Mouse (Mus musculus): ENCODE data around the gene Oprd1. TPM values are rescaled to one million over a fixed set of nuclear protein-coding genes. Genes with fewer than 3 reads are reported as not detected.

Gene Oprd1
- polyA plus RNA-seq, 1 experiment from 2014 or later: 0.04 TPM

GRCm38 (mm10) chr4:132127091-132127490 lies 17.2 kb downstream of the Oprd1 start:
- H3K9ac ChIP-seq (ENCODE audit: low read length): no peak overlapping the region
- H3K4me3 ChIP-seq (ENCODE audit: low read length): no peak overlapping the region
- no peaks in the 10 kb centered on the region for H3K27me3 ChIP-seq (ENCODE audit: control insufficient read depth, insufficient read depth, low read depth, low read length)
- no peaks in the 10 kb centered on the region for H3K9me3 ChIP-seq (ENCODE audit: control insufficient read depth, low read length)
- ATAC-seq (ENCODE audit: low read depth): no peak
- H3K36me3 ChIP-seq (ENCODE audit: control insufficient read depth, insufficient read depth, low read length): no peaks in the 10 kb centered on the region
- no peaks in the 10 kb centered on the region for H3K4me1 ChIP-seq (replicated peaks; ENCODE audit: control insufficient read depth, insufficient read depth, low read length)
- H3K4me2 ChIP-seq (ENCODE audit: low read depth, low read length): no peak overlapping the region
- no peak overlapping the region for H3K27ac ChIP-seq (ENCODE audit: low read length)
- WGBS: 75% methylated on average over 8 of the region's 8 CpGs

DNA sequence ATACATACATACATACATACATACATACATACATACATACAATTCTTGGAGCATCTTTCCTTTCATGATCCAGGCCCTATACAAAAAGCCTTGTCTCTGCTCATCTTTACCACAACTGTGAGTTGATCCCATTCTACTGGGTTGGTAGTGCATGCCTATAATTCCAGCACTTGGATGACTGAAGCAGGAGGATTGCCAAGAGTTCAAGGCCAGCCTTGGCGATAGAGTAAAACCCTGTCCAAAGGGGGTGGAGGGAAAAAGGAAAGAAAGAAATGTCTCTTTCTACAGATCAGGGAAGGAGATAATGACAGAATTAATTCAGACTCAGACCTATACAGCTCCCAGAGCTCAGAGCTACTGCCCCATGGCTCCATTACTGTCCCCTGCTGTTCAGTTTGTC lies 21.1 kb downstream of the Oprd1 start:
- 88% methylated on average over 1 of the region's 1 CpGs for WGBS

DNA sequence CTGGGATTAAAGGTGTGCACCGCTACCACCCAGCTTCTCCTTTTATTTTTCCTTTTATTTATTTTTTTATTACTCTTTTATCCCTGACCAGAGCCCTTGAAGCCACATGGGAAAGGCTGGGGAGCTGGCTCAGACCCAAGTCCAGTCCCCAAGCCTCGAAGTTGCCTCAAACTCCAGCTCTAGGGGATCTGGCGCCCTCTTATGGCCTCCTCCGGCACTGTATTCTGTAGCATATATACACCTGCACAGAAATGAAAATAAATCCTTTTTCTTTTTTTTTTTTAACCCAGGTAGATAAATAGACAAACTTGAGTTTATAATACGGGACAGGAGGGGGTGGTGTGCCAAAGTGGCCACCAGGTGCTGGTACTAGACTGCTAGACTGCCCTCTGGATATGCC lies 22.6 kb downstream of the Oprd1 start:
- ATAC-seq (ENCODE audit: low read depth): no peak
- Histone ChIP-seq H3K9ac (ENCODE audit: low read length) (no peak overlapping the region), H3K4me3 (ENCODE audit: low read length) (no peak overlapping the region), H3K9me3 (ENCODE audit: control insufficient read depth, low read length) (no peaks in the 10 kb centered on the region), H3K27me3 (ENCODE audit: control insufficient read depth, insufficient read depth, low read depth, low read length) (no peaks in the 10 kb centered on the region), H3K36me3 (ENCODE audit: control insufficient read depth, insufficient read depth, low read length) (no peaks in the 10 kb centered on the region), H3K4me2 (ENCODE audit: low read depth, low read length) (no peak overlapping the region), H3K4me1 (replicated peaks; ENCODE audit: control insufficient read depth, insufficient read depth, low read length) (no peaks in the 10 kb centered on the region), H3K27ac (ENCODE audit: low read length) (no peak overlapping the region)
- 76% methylated on average over 5 of the region's 5 CpGs for WGBS

More for the DNA sequence above, 21.1 kb downstream of the Oprd1 start:
- no peaks in the 10 kb centered on the region for H3K9me3 ChIP-seq (ENCODE audit: control insufficient read depth, low read length)
- no peak overlapping the region for H3K4me3 ChIP-seq (ENCODE audit: low read length)
- H3K9ac ChIP-seq (ENCODE audit: low read length): no peak overlapping the region
- H3K27ac ChIP-seq (ENCODE audit: low read length): no peak overlapping the region
- no peak for ATAC-seq (ENCODE audit: low read depth)
- no peaks in the 10 kb centered on the region for H3K4me1 ChIP-seq (replicated peaks; ENCODE audit: control insufficient read depth, insufficient read depth, low read length)
- H3K36me3 ChIP-seq (ENCODE audit: control insufficient read depth, insufficient read depth, low read length): no peaks in the 10 kb centered on the region
- H3K27me3 ChIP-seq (ENCODE audit: control insufficient read depth, insufficient read depth, low read depth, low read length): no peaks in the 10 kb centered on the region
- no peak overlapping the region for H3K4me2 ChIP-seq (ENCODE audit: low read depth, low read length)

GRCm38 (mm10) chr4:132119566-132119965 lies 24.7 kb downstream of the Oprd1 start:
- Histone ChIP-seq H3K36me3 (ENCODE audit: control insufficient read depth, insufficient read depth, low read length) (no peaks in the 10 kb centered on the region), H3K27me3 (ENCODE audit: control insufficient read depth, insufficient read depth, low read depth, low read length) (no peaks in the 10 kb centered on the region), H3K4me3 (ENCODE audit: low read length) (no peak overlapping the region), H3K9ac (ENCODE audit: low read length) (no peak overlapping the region), H3K4me1 (replicated peaks; ENCODE audit: control insufficient read depth, insufficient read depth, low read length) (no peaks in the 10 kb centered on the region), H3K27ac (ENCODE audit: low read length) (no peak overlapping the region), H3K9me3 (ENCODE audit: control insufficient read depth, low read length) (no peaks in the 10 kb centered on the region), H3K4me2 (ENCODE audit: low read depth, low read length) (no peak overlapping the region)
- 65% methylated on average over 9 of the region's 9 CpGs for WGBS
- ATAC-seq (ENCODE audit: low read depth): no peak

DNA sequence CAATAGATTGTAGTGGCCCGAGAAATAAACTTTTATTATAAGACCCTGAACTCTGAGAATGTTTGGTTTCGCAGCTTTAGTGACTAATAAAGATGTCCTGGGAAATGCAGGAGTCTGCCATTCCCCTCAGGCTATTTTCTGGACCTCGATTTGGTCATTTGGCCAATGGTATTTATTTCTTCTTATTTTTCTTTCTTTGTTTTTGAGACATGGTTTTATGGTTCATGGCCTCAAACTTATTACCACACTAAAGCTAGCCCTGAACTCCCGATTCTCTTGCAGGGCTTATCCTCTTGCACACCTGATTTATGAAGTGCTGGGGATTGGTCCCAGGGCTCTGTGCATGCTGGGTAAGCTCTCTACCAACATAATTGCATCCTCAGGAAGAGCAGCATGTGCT lies 28.0 kb downstream of the Oprd1 start:
- ATAC-seq (ENCODE audit: low read depth): no peak
- no peak overlapping the region for H3K4me2 ChIP-seq (ENCODE audit: low read depth, low read length)
- H3K27me3 ChIP-seq (ENCODE audit: control insufficient read depth, insufficient read depth, low read depth, low read length): no peaks in the 10 kb centered on the region
- H3K27ac ChIP-seq (ENCODE audit: low read length): no peak overlapping the region
- no peaks in the 10 kb centered on the region for H3K36me3 ChIP-seq (ENCODE audit: control insufficient read depth, insufficient read depth, low read length)
- no peak overlapping the region for H3K4me3 ChIP-seq (ENCODE audit: low read length)
- no peaks in the 10 kb centered on the region for H3K9me3 ChIP-seq (ENCODE audit: control insufficient read depth, low read length)
- no peaks in the 10 kb centered on the region for H3K4me1 ChIP-seq (replicated peaks; ENCODE audit: control insufficient read depth, insufficient read depth, low read length)
- H3K9ac ChIP-seq (ENCODE audit: low read length): no peak overlapping the region
- 71% methylated on average over 4 of the region's 4 CpGs for WGBS

GRCm38 (mm10) chr4:132113411-132114095 lies 30.7 kb downstream of the Oprd1 start:
- Histone ChIP-seq H3K36me3 (ENCODE audit: control insufficient read depth, insufficient read depth, low read length) (no peaks in the 10 kb centered on the region), H3K27ac (ENCODE audit: low read length) (no peak overlapping the region), H3K9ac (ENCODE audit: low read length) (no peak overlapping the region), H3K27me3 (ENCODE audit: control insufficient read depth, insufficient read depth, low read depth, low read length) (no peaks in the 10 kb centered on the region), H3K9me3 (ENCODE audit: control insufficient read depth, low read length) (no peaks in the 10 kb centered on the region), H3K4me1 (replicated peaks; ENCODE audit: control insufficient read depth, insufficient read depth, low read length) (no peaks in the 10 kb centered on the region), H3K4me3 (ENCODE audit: low read length) (peak overlapping the region; percentile 35), H3K4me2 (ENCODE audit: low read depth, low read length) (peak overlapping the region; percentile 49)
- WGBS: 36% methylated on average over 53 of the region's 53 CpGs
- peak; percentile 5; the same call in 1 of the 2 replicates for ATAC-seq (ENCODE audit: low read depth)

GRCm38 (mm10) chr4:132111227-132111626 lies 33.1 kb downstream of the Oprd1 start:
- no peak overlapping the region for H3K27ac ChIP-seq (ENCODE audit: low read length)
- H3K36me3 ChIP-seq (ENCODE audit: control insufficient read depth, insufficient read depth, low read length): no peaks in the 10 kb centered on the region
- H3K9ac ChIP-seq (ENCODE audit: low read length): no peak overlapping the region
- H3K9me3 ChIP-seq (ENCODE audit: control insufficient read depth, low read length): no peaks in the 10 kb centered on the region
- WGBS: 64% methylated on average over 4 of the region's 4 CpGs
- no peak for ATAC-seq (ENCODE audit: low read depth)
- no peaks in the 10 kb centered on the region for H3K4me1 ChIP-seq (replicated peaks; ENCODE audit: control insufficient read depth, insufficient read depth, low read length)
- no peak overlapping the region for H3K4me3 ChIP-seq (ENCODE audit: low read length)
- H3K27me3 ChIP-seq (ENCODE audit: control insufficient read depth, insufficient read depth, low read depth, low read length): no peaks in the 10 kb centered on the region
- H3K4me2 ChIP-seq (ENCODE audit: low read depth, low read length): no peak overlapping the region

GRCm38 (mm10) chr4:132108221-132108620 lies 36.1 kb downstream of the Oprd1 start:
- Histone ChIP-seq H3K4me2 (ENCODE audit: low read depth, low read length) (no peak overlapping the region), H3K4me3 (ENCODE audit: low read length) (no peak overlapping the region), H3K36me3 (ENCODE audit: control insufficient read depth, insufficient read depth, low read length) (no peaks in the 10 kb centered on the region), H3K27me3 (ENCODE audit: control insufficient read depth, insufficient read depth, low read depth, low read length) (no peaks in the 10 kb centered on the region), H3K4me1 (replicated peaks; ENCODE audit: control insufficient read depth, insufficient read depth, low read length) (no peaks in the 10 kb centered on the region), H3K9ac (ENCODE audit: low read length) (no peak overlapping the region), H3K9me3 (ENCODE audit: control insufficient read depth, low read length) (no peaks in the 10 kb centered on the region), H3K27ac (ENCODE audit: low read length) (no peak overlapping the region)
- 89% methylated on average over 7 of the region's 7 CpGs for WGBS
- no peak for ATAC-seq (ENCODE audit: low read depth)

DNA sequence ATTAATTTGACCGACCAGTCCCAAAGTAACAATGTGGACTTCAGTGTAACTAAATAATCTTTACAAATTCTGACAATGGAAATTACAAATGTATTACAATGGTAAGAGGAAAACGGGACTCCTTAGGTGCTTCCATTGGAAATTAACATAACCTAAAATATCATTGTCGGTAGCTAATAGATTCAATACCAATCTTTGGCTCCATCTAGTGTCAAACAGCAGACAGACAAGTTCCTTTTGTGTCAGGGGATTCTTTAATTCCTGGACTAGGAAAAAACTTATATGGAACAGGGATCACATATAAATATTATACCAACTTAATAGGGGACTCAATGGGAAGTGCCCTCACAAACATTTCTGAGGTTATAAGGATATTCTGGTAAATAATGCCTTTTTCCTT lies 43.1 kb downstream of the Oprd1 start:
- Histone ChIP-seq H3K4me2 (ENCODE audit: low read depth, low read length) (no peak overlapping the region), H3K27ac (ENCODE audit: low read length) (no peak overlapping the region), H3K9me3 (ENCODE audit: control insufficient read depth, low read length) (no peaks in the 10 kb centered on the region), H3K4me3 (ENCODE audit: low read length) (no peak overlapping the region), H3K36me3 (ENCODE audit: control insufficient read depth, insufficient read depth, low read length) (no peaks in the 10 kb centered on the region), H3K4me1 (replicated peaks; ENCODE audit: control insufficient read depth, insufficient read depth, low read length) (peaks cover 3% of the 10 kb centered on the region), H3K9ac (ENCODE audit: low read length) (no peak overlapping the region), H3K27me3 (ENCODE audit: control insufficient read depth, insufficient read depth, low read depth, low read length) (no peaks in the 10 kb centered on the region)
- WGBS: 21% methylated on average over 3 of the region's 3 CpGs
- no peak for ATAC-seq (ENCODE audit: low read depth)

- Histone ChIP-seq H3K36me3 (ENCODE audit: control insufficient read depth, insufficient read depth, low read length) (no peaks in the 10 kb centered on the region), H3K27ac (ENCODE audit: low read length) (no peak overlapping the region), H3K4me1 (replicated peaks; ENCODE audit: control insufficient read depth, insufficient read depth, low read length) (peaks cover 3% of the 10 kb centered on the region), H3K4me3 (ENCODE audit: low read length) (no peak overlapping the region), H3K9ac (ENCODE audit: low read length) (no peak overlapping the region), H3K4me2 (ENCODE audit: low read depth, low read length) (no peak overlapping the region), H3K9me3 (ENCODE audit: control insufficient read depth, low read length) (no peaks in the 10 kb centered on the region), H3K27me3 (ENCODE audit: control insufficient read depth, insufficient read depth, low read depth, low read length) (no peaks in the 10 kb centered on the region)
- no peak for ATAC-seq (ENCODE audit: low read depth)
- 54% methylated on average over 5 of the region's 5 CpGs for WGBS
Observed at GRCm38 (mm10) chr4:132099548-132099947, 44.7 kb downstream of the Oprd1 start.
